Mouse (Mus musculus): ENCODE results near the gene Fam107b. TPM values are rescaled to one million over a fixed set of nuclear protein-coding genes. Genes with fewer than 3 reads are reported as not detected.

Gene Fam107b
- polyA plus RNA-seq, 1 experiment from 2014 or later, result 32.5 TPM

DNA sequence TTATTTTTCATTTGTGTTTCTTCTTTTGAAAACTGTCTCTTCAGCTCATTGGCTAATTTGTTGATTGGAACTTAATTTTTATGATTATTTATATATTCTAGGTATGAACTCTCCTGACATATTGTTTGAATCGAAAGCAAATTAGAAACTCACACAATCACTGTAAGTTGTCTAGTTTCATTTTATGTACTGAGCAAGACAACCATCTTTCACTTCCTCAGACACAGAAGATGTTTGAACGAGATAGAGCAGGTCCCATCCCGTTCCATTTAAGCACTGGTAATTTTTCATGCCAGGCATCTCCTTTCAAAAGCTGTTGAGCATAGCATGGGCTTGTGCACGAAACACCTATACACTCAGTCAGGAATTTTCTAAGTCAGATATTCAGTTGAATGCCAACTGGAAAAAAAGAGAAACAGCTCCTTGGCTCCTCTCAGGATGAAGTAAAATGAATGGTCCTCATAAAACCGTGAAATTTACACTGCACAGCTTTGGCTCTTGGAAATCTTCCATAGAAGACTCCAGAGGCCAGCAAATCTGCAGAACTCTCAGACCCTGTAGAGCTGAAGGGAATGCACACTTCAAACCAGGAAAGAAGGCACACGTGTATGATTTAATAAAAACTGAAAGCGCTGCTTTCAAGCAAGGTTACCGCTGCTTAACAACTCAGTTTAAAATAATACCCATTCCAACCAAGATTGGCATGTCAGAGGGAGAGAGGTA, 8.1 kb downstream of the Fam107b start:
- H3K27ac ChIP-seq (ENCODE audit: poor library complexity, severe bottlenecking), result no peak overlapping the region
- ATAC-seq (ENCODE audit: insufficient number of reproducible peaks, low FRiP score), result no peak
- no peaks in the 10 kb centered on the region for H3K27me3 ChIP-seq (replicated peaks)
- 74% methylated on average over 8 of the region's 8 CpGs for WGBS
- H3K4me1 ChIP-seq (replicated peaks), result no peaks in the 10 kb centered on the region
- H3K4me3 ChIP-seq, result no peak overlapping the region
- H3K9me3 ChIP-seq (replicated peaks), result no peaks in the 10 kb centered on the region
- H3K36me3 ChIP-seq, result no peaks in the 10 kb centered on the region
- H3K4me2 ChIP-seq, result no peak overlapping the region
- no peak overlapping the region for H3K9ac ChIP-seq

DNA sequence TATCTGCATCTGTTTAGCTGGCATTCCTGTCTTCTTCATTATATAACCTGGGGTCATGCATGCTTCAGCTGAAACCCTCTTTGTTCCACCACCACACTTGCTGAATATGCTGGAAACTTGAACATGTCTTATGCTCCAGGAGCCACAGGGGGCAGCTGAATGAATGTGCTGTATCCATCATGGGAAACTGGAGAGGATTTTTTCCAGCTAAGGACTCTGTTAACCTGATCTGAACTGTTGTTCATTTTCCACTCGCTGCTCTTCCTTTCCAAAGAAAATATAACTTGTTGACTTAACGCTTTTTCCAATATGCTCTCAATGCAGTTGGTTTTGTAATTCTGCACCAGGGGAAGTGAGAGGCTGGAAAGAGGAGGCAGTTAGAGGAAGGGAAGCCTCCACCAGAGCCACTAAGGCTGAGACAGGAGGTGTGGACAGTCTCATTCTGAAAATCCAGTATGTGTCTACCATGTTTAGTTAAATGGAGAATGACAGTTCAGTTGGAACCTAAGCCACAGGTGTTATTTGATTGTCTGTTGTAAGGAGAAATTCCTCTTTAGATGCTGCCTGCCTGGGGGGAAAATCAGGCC, 9.1 kb downstream of the Fam107b start:
- Histone ChIP-seq H3K4me1 (replicated peaks) (no peaks in the 10 kb centered on the region), H3K36me3 (no peaks in the 10 kb centered on the region), H3K27ac (ENCODE audit: poor library complexity, severe bottlenecking) (peak overlapping the region; percentile 62), H3K27me3 (replicated peaks) (no peaks in the 10 kb centered on the region), H3K4me3 (no peak overlapping the region), H3K4me2 (no peak overlapping the region), H3K9ac (no peak overlapping the region), H3K9me3 (replicated peaks) (no peaks in the 10 kb centered on the region)
- WGBS, result 61% methylated on average over 2 of the region's 2 CpGs
- peak; percentile 72 for ATAC-seq (ENCODE audit: insufficient number of reproducible peaks, low FRiP score)

DNA sequence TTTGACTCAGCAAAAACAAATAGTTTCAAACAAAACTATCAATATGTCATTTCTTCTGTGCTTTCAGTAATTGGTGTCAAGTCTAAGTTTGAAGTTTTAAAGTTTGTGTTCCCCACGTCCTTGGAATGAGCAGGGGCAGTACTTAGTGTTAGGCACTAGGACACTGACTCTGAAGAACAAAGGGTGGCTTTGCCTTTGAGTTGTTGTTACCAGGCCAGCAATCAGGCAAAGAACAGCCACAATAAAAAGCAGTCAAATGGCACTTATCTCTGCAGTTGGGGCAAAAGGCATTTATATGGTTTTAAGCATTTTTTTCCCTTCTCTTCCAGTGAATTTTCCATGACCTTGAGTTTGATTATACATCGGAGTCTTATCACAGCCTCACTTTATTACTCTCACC, 12.5 kb downstream of the Fam107b start:
- ATAC-seq (ENCODE audit: insufficient number of reproducible peaks, low FRiP score), result no peak
- H3K27me3 ChIP-seq (replicated peaks), result no peaks in the 10 kb centered on the region
- H3K27ac ChIP-seq (ENCODE audit: poor library complexity, severe bottlenecking), result no peak overlapping the region
- H3K4me1 ChIP-seq (replicated peaks), result no peaks in the 10 kb centered on the region
- H3K9me3 ChIP-seq (replicated peaks), result no peaks in the 10 kb centered on the region
- H3K4me3 ChIP-seq, result no peak overlapping the region
- H3K9ac ChIP-seq, result no peak overlapping the region
- H3K4me2 ChIP-seq, result no peak overlapping the region
- WGBS, result 76% methylated on average over 2 of the region's 2 CpGs
- no peaks in the 10 kb centered on the region for H3K36me3 ChIP-seq

DNA sequence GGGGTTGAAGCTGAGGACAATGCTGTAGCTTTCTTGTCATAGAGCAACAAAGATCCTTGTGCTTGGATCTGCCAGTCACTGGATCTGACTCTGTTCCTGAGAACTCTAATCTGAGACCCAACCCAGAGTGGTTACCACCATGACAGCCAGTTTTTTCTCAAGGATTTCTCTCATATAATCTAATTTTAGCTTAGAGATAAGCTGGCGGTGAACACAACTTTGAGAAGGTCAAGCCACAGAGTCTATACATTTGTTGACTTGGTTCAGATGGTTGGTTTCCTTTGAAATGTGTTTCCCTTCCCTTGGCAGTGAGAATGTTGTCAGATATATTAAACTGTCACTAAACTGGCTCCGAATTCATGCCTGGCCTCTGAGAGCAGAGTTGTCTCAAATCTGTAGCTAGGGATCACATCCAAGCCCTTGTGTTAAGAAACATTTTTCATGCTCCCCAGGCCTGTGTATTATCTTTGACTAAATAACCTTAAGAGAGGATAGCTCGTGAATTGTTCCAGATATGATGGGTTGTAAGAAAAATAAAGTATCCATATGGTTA, 15.0 kb downstream of the Fam107b start:
- Histone ChIP-seq H3K4me2 (no peak overlapping the region), H3K4me1 (replicated peaks) (no peaks in the 10 kb centered on the region), H3K9ac (no peak overlapping the region), H3K27ac (ENCODE audit: poor library complexity, severe bottlenecking) (no peak overlapping the region), H3K9me3 (replicated peaks) (no peaks in the 10 kb centered on the region), H3K4me3 (no peak overlapping the region), H3K36me3 (no peaks in the 10 kb centered on the region), H3K27me3 (replicated peaks) (no peaks in the 10 kb centered on the region)
- no peak for ATAC-seq (ENCODE audit: insufficient number of reproducible peaks, low FRiP score)
- 39% methylated on average over 3 of the region's 3 CpGs for WGBS

DNA sequence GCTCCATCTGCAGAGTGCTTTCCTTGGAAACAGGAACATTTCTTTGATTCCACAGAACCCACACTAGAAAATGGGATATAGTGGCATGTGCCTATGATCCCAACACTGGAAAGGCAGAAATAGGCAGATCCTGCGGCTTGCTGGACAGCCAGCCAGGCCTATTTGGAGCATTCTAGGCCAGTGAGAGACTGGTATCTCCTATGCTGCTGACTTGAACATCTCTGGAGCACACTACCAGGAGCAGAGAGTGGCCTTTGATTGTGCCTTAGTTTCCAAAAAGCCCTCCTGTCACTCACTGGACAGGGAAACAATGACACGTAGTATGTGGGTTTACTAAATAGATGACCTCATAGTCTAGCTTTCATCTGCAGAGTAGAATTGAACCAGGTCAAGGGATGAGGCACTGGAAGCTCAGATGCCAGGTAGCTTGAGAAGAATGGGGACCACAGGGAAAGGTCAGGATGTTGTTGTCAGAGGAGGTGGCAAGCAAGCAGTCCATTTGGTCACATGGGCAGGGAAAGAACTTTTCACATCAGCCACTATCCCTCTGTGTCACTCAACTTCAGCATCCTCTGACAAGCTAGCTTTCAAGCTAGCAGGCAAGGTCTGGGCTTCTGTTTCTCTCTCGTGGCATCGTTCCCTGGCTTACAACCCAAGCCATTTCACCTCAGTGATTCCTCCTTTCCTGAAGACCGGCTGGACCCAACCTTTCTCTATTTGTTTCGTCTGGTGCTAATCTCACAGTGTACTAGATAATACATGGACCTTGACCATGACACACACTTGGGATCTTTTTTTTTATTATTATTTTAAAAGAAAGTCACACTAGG, 20.0 kb downstream of the Fam107b start:
- WGBS, result 81% methylated on average over 6 of the region's 6 CpGs
- Histone ChIP-seq H3K36me3 (no peaks in the 10 kb centered on the region), H3K4me3 (no peak overlapping the region), H3K9ac (no peak overlapping the region), H3K9me3 (replicated peaks) (peaks cover under 1% of the 10 kb centered on the region; the same call in 1 of the 2 replicates), H3K4me2 (no peak overlapping the region), H3K27ac (ENCODE audit: poor library complexity, severe bottlenecking) (no peak overlapping the region), H3K4me1 (replicated peaks) (no peaks in the 10 kb centered on the region), H3K27me3 (replicated peaks) (no peaks in the 10 kb centered on the region)
- no peak for ATAC-seq (ENCODE audit: insufficient number of reproducible peaks, low FRiP score)

DNA sequence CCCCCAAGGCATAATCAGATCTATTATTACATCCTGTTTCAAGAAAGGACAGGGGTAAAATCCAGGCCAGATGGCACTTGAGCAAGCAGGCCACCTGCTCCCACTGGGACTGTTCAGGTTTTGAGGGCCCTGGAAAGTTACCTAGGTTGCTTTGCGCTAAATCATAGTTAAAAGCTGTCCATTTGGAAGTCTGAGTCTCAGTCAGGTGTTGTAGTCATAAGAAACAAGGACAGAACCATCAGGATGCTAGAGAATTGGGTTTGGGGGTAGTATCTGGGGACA, 20.6 kb downstream of the Fam107b start:
- H3K9ac ChIP-seq, result no peak overlapping the region
- ATAC-seq (ENCODE audit: insufficient number of reproducible peaks, low FRiP score), result no peak
- no peaks in the 10 kb centered on the region for H3K27me3 ChIP-seq (replicated peaks)
- H3K27ac ChIP-seq (ENCODE audit: poor library complexity, severe bottlenecking), result no peak overlapping the region
- no peaks in the 10 kb centered on the region for H3K4me1 ChIP-seq (replicated peaks)
- H3K4me3 ChIP-seq, result no peak overlapping the region
- peaks cover 4% of the 10 kb centered on the region; the same call in 1 of the 2 replicates for H3K9me3 ChIP-seq (replicated peaks)
- WGBS, result 79% methylated on average over 1 of the region's 1 CpGs
- H3K36me3 ChIP-seq, result no peaks in the 10 kb centered on the region
- H3K4me2 ChIP-seq, result no peak overlapping the region

DNA sequence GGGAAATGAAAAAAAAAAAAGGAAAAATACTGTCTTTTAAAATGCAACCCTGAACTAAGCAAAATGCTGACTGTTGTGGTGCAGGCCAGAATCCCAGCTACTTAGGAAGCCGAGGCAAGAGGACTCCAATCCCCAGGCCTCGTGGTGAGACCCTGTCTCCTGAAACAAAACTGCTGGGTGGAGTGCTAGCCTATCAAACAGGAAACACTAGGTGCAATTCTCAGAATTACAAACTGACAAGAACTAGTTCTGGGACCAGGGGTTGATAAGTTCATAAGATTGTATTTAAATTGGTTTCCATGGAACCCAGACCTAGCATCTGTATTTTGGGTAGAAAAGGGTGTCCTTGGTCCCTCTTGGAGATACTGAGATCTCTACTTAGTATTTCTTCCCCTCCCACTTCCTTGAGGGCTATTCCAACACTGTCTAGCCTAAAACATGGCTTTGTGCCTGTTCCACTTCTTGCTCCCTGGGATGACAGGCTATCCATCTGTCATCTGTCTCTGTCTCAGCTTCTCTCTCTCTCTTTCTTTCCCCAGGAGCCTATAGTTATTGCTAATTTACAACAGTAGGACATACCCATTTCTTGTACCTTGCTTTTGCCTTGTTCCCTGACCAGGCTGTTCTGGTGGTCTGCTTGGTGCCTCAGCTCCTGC, 24.5 kb downstream of the Fam107b start:
- Histone ChIP-seq H3K4me1 (replicated peaks) (no peaks in the 10 kb centered on the region), H3K4me2 (no peak overlapping the region), H3K36me3 (no peaks in the 10 kb centered on the region), H3K9ac (no peak overlapping the region), H3K27me3 (replicated peaks) (no peaks in the 10 kb centered on the region), H3K27ac (ENCODE audit: poor library complexity, severe bottlenecking) (no peak overlapping the region), H3K9me3 (replicated peaks) (peaks cover 4% of the 10 kb centered on the region), H3K4me3 (no peak overlapping the region)
- no peak for ATAC-seq (ENCODE audit: insufficient number of reproducible peaks, low FRiP score)
- WGBS, result 50% methylated on average over 2 of the region's 2 CpGs

DNA sequence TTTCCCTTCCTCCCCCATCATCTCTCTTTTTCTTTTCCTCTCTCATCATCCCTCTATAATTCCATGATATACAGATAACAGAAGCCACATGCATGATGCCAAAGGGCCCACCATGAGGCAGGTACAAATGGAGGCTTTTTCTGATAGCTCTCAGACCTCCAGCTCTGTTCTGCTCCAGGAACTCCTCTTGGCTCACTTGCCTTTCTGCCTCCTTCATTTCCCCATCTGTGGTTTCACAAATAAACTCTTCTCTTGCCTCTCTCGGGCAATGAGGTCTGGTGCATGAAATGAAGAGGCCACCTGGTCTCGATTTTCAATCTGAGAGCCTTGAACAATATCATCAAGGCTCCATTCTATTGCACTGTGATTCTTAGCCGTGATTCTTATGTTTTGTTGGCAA, 30.1 kb downstream of the Fam107b start:
- no peaks in the 10 kb centered on the region for H3K36me3 ChIP-seq
- no peak overlapping the region for H3K4me3 ChIP-seq
- H3K9me3 ChIP-seq (replicated peaks), result peaks cover 3% of the 10 kb centered on the region
- no peak overlapping the region for H3K9ac ChIP-seq
- no peak for ATAC-seq (ENCODE audit: insufficient number of reproducible peaks, low FRiP score)
- H3K4me2 ChIP-seq, result no peak overlapping the region
- 62% methylated on average over 3 of the region's 3 CpGs for WGBS
- no peaks in the 10 kb centered on the region for H3K4me1 ChIP-seq (replicated peaks)
- no peaks in the 10 kb centered on the region for H3K27me3 ChIP-seq (replicated peaks)
- H3K27ac ChIP-seq (ENCODE audit: poor library complexity, severe bottlenecking), result no peak overlapping the region

DNA sequence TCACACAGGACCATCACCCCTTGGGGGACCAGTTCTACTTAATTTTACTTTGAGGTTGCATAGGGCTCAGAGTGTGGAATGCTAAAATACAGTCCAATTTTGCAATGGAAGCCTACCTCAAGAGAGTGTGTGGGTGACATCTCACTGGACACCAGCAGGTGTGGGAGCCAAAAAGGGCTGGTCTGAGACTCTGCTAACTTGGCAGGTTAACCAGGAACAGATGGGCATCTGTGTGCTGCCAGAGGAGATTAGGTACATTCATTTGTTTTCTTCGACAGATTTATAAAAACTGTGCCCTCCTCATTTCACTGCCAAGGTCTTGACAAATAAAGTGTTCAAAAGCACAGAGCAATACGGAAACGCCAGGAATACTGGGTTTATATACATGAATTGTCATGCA, 32.3 kb downstream of the Fam107b start:
- Histone ChIP-seq H3K36me3 (no peaks in the 10 kb centered on the region), H3K9me3 (replicated peaks) (no peaks in the 10 kb centered on the region), H3K4me1 (replicated peaks) (no peaks in the 10 kb centered on the region), H3K9ac (no peak overlapping the region), H3K4me3 (no peak overlapping the region), H3K4me2 (no peak overlapping the region), H3K27me3 (replicated peaks) (no peaks in the 10 kb centered on the region), H3K27ac (ENCODE audit: poor library complexity, severe bottlenecking) (no peak overlapping the region)
- ATAC-seq (ENCODE audit: insufficient number of reproducible peaks, low FRiP score), result no peak
- 81% methylated on average over 3 of the region's 3 CpGs for WGBS

DNA sequence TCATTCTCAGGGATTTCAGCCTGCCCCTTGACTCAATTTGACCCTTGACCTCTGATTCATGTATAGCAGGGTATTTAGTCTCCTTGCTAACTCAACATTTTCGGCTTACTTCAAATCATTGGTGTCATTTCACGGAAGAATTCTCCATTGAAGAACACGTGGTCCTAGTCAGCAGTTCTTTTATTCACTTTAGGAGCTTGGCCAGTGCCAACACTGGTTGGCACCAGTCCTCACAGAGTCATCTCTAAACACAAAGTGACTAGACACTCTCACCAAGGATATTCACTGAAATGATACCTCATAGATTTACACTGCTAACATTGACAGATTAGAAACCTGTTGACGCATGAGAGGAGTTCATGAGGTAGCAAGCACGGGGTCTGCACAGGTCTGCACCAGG, 32.9 kb downstream of the Fam107b start:
- Histone ChIP-seq H3K27ac (ENCODE audit: poor library complexity, severe bottlenecking) (no peak overlapping the region), H3K9ac (no peak overlapping the region), H3K36me3 (no peaks in the 10 kb centered on the region), H3K4me2 (no peak overlapping the region), H3K27me3 (replicated peaks) (no peaks in the 10 kb centered on the region), H3K4me3 (no peak overlapping the region), H3K4me1 (replicated peaks) (no peaks in the 10 kb centered on the region), H3K9me3 (replicated peaks) (no peaks in the 10 kb centered on the region)
- 76% methylated on average over 5 of the region's 5 CpGs for WGBS
- no peak for ATAC-seq (ENCODE audit: insufficient number of reproducible peaks, low FRiP score)
